Mouse (Mus musculus): ENCODE measurements at regions not wholly inside any gene's neighbourhood (a gene's known extent, or its start where the extent isn't known, plus 50 kb on each side); places are given as distances from the start of the nearest gene placed in this dataset.
"Not testable (repeated sequence)": the region's sequence is repeated elsewhere in the genome, so short reads cannot be mapped to it uniquely, and the experiment has no call there.

DNA sequence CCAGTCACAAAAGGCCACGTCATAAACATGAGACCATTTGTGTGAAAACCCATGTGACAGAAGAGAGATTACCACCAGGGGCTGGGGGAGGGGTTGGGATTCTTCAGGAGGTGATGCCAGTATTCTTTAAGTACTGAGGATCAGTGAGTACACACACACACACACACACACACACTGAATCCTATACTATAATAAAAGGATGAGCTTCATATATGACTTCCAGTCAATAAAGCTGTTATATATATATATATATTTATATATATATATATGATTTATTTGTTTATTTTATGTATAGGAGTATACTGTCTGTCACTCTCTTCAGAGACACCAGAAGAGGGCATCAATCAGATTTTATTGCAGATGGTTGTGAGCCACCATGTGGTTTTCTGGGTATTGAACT lies 98.4 kb downstream of the Gm15319 start:
- not testable (repeated sequence) for ATAC-seq (ENCODE audit: low FRiP score, low TSS enrichment); H3K27me3 ChIP-seq (ENCODE audit: control insufficient read depth, insufficient read depth, low read length); H3K4me1 ChIP-seq (ENCODE audit: control insufficient read depth, insufficient read depth, low read length); H3K4me2 ChIP-seq (ENCODE audit: low read length); H3K9me3 ChIP-seq (ENCODE audit: control insufficient read depth, low read length); H3K9ac ChIP-seq (replicated peaks; ENCODE audit: low read length); H3K4me3 ChIP-seq (replicated peaks; ENCODE audit: low read depth, low read length); H3K27ac ChIP-seq (replicated peaks; ENCODE audit: low read depth, low read length); H3K36me3 ChIP-seq (ENCODE audit: control insufficient read depth, insufficient read depth, low read length); DNase-seq
- 83% methylated on average over 1 of the region's 1 CpGs for WGBS

DNA sequence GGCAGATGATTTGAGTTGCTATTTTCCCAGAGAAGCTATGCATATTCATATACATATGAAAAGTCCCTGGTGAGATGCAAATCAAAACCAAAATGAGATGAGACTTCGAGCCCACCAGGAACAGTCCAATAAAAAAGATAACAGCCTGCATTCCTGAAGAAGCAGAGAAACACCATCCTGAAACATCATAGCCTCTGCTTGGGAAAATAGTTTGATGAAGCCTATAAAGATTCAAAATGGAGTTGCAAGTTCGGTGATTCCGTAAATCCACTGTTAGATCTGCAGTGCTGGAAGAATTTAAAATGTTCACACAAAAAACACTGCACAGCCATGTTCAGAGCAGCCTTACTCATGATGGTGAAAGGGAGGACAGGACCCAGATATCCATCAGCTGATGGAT lies 98.9 kb downstream of the Gm15319 start:
- not testable (repeated sequence) for H3K4me2 ChIP-seq (ENCODE audit: low read length); ATAC-seq (ENCODE audit: low FRiP score, low TSS enrichment); H3K27me3 ChIP-seq (ENCODE audit: control insufficient read depth, insufficient read depth, low read length); H3K36me3 ChIP-seq (ENCODE audit: control insufficient read depth, insufficient read depth, low read length); DNase-seq; H3K27ac ChIP-seq (replicated peaks; ENCODE audit: low read depth, low read length); H3K9ac ChIP-seq (replicated peaks; ENCODE audit: low read length); H3K4me1 ChIP-seq (ENCODE audit: control insufficient read depth, insufficient read depth, low read length); H3K9me3 ChIP-seq (ENCODE audit: control insufficient read depth, low read length); H3K4me3 ChIP-seq (replicated peaks; ENCODE audit: low read depth, low read length)
- WGBS: 86% methylated on average over 3 of the region's 3 CpGs

DNA sequence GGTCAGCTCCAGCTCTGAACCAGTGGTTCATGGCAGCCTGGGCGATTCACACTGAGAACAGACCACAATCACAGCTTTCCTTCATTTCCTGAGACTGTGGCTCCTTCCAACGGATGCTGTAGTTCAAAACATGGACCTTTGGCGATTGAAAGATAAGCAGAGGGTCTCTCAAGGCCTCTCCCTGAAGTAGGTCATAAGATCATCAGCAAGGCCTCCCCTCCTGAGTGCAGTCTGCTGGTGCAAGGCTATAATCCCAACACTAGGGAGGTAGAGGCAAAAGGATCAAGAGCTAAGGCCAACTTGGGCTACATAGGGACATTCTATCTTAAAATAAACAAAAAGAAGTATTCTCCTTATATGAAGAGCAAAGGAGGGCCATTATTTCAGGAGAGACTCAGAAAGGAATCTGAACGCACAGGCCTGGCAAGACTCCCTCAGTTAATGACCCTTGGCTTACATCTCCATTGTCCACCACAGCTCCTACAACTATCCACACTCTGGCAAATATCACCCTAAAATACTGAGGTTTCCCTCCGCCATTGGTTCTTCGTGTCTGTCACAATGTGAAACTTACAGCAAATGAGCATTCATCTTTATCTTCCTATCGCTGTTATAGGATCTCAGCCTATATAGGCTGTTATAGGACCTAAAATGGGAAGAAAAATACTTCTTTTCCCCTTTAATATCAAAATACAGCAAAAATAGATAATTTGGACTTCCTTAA lies 100.0 kb downstream of the Gm15319 start:
- H3K36me3 ChIP-seq (ENCODE audit: control insufficient read depth, insufficient read depth, low read length); ATAC-seq (ENCODE audit: low FRiP score, low TSS enrichment); H3K4me1 ChIP-seq (ENCODE audit: control insufficient read depth, insufficient read depth, low read length); H3K4me2 ChIP-seq (ENCODE audit: low read length); H3K4me3 ChIP-seq (replicated peaks; ENCODE audit: low read depth, low read length); H3K9ac ChIP-seq (replicated peaks; ENCODE audit: low read length); H3K27ac ChIP-seq (replicated peaks; ENCODE audit: low read depth, low read length); H3K9me3 ChIP-seq (ENCODE audit: control insufficient read depth, low read length); DNase-seq; H3K27me3 ChIP-seq (ENCODE audit: control insufficient read depth, insufficient read depth, low read length): not testable (repeated sequence)
- WGBS: 80% methylated on average over 5 of the region's 7 CpGs

DNA sequence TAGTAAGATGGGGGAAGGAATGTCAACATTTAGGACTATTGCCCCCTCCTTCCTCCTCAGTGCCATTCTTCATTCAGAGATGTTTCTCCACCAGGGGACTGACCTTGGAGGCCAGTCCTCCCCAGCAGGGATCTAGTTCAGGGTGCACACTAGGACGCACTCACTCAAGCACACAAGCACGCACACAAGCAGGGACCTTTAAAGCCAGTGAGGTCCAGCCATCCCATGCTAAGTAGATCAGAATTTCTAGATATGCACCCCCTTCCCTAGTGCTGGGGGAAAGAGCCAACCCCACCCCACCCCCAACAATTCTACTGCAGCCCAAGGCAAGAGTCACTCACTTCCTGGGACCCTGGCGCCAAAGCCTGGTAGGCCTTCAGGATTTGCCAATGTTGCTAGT lies 100.8 kb downstream of the Gm15319 start:
- ATAC-seq (ENCODE audit: low FRiP score, low TSS enrichment): peak; percentile 75; the same call in 1 of the 2 replicates
- H3K4me2 ChIP-seq (ENCODE audit: low read length); H3K4me1 ChIP-seq (ENCODE audit: control insufficient read depth, insufficient read depth, low read length); H3K9ac ChIP-seq (replicated peaks; ENCODE audit: low read length); H3K27me3 ChIP-seq (ENCODE audit: control insufficient read depth, insufficient read depth, low read length); H3K9me3 ChIP-seq (ENCODE audit: control insufficient read depth, low read length); H3K4me3 ChIP-seq (replicated peaks; ENCODE audit: low read depth, low read length); H3K36me3 ChIP-seq (ENCODE audit: control insufficient read depth, insufficient read depth, low read length); DNase-seq; H3K27ac ChIP-seq (replicated peaks; ENCODE audit: low read depth, low read length): not testable (repeated sequence)
- no CpG with 5 or more reads among the region's 3 CpGs for WGBS

DNA sequence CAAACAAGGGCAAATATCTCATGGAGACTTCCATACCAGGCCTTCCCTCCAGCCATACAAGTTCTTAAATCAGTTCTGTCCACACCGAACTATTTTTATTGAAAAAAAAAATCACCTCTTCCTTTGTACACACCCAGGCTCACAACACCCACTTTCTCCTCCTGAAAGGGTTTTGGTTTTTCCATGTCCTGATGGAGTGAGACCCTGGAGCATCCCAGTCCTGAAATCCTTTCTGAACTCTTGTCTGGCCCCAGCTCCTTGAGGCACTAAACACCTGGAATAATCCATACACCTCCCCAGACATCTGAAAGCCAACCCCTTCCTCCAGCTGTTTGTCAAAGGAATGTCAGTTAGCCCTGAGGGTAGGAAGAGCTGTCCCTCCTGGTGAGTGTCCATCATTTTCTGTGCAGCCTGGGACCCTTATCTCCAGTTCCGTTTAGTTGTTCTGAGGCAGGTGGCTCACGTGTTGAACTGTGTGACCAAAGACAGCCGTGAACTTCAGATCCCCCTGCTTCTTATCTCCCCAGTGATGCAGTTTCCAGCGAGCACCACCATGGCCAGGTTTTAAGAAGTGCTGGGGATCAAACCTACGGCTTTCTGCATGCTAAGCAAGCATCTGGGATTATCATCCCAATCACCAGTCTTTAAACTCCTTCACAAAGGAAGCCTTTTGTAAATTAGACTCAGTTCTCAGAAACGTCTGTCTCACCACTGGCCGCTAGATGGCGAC lies 101.4 kb downstream of the Gm15319 start:
- WGBS: 59% methylated on average over 6 of the region's 9 CpGs
- not testable (repeated sequence) for H3K4me3 ChIP-seq (replicated peaks; ENCODE audit: low read depth, low read length); H3K9me3 ChIP-seq (ENCODE audit: control insufficient read depth, low read length); H3K4me2 ChIP-seq (ENCODE audit: low read length); H3K27me3 ChIP-seq (ENCODE audit: control insufficient read depth, insufficient read depth, low read length); H3K27ac ChIP-seq (replicated peaks; ENCODE audit: low read depth, low read length); H3K9ac ChIP-seq (replicated peaks; ENCODE audit: low read length); H3K36me3 ChIP-seq (ENCODE audit: control insufficient read depth, insufficient read depth, low read length); DNase-seq; H3K4me1 ChIP-seq (ENCODE audit: control insufficient read depth, insufficient read depth, low read length)
- peak; percentile 71; the same call in 1 of the 2 replicates for ATAC-seq (ENCODE audit: low FRiP score, low TSS enrichment)

DNA sequence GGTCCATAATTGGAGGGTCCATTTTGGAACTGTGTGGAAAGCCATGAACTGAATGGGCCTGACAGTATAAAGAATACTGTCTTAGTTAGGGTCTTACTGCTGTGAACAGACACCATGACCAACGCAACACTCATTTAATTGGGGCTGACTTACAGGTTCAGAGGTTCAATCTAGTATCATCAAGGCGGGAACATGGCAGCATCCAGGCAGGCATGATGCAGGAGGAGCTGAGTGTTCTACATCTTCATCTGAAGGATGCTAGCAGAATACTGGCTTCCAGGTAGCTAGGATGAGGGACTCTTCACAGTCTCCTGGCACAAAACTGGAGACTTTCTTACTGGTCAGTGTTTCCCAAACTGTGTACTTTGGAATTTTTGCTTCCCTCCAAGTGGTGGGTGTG lies 102.0 kb downstream of the Gm15319 start:
- WGBS: no CpG with 5 or more reads among the region's 2 CpGs
- H3K9me3 ChIP-seq (ENCODE audit: control insufficient read depth, low read length); DNase-seq; H3K4me2 ChIP-seq (ENCODE audit: low read length); H3K4me3 ChIP-seq (replicated peaks; ENCODE audit: low read depth, low read length); H3K27ac ChIP-seq (replicated peaks; ENCODE audit: low read depth, low read length); ATAC-seq (ENCODE audit: low FRiP score, low TSS enrichment); H3K4me1 ChIP-seq (ENCODE audit: control insufficient read depth, insufficient read depth, low read length); H3K27me3 ChIP-seq (ENCODE audit: control insufficient read depth, insufficient read depth, low read length); H3K36me3 ChIP-seq (ENCODE audit: control insufficient read depth, insufficient read depth, low read length); H3K9ac ChIP-seq (replicated peaks; ENCODE audit: low read length): not testable (repeated sequence)

DNA sequence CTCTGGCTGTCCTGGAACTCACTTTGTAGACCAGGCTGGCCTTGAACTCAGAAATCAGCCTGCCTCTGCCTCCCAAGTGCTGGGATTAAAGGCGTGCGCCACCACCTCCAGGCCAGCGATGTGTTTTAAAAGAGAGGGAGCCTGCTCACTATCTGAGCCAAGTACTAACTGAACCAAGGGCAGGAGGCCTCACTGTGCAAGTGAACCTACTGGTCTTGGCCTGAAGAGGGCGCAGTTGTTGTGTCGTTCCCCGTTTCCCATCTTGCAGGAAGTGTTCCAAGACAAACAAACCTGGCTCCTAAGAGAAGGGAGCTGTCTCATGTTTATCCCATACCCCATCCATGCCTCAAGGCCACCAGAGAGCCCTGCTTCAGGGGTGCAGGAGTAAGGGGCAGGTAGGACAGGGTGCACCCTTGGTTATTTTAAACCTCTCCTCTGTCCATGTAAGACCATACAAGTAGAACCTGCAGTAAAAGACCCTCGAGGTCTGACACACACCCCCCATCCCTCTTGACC lies 102.8 kb downstream of the Gm15319 start:
- not testable (repeated sequence) for H3K9me3 ChIP-seq (ENCODE audit: control insufficient read depth, low read length); H3K27ac ChIP-seq (replicated peaks; ENCODE audit: low read depth, low read length); H3K27me3 ChIP-seq (ENCODE audit: control insufficient read depth, insufficient read depth, low read length); H3K36me3 ChIP-seq (ENCODE audit: control insufficient read depth, insufficient read depth, low read length); H3K4me1 ChIP-seq (ENCODE audit: control insufficient read depth, insufficient read depth, low read length); DNase-seq; H3K4me2 ChIP-seq (ENCODE audit: low read length); ATAC-seq (ENCODE audit: low FRiP score, low TSS enrichment); H3K9ac ChIP-seq (replicated peaks; ENCODE audit: low read length); H3K4me3 ChIP-seq (replicated peaks; ENCODE audit: low read depth, low read length)
- 83% methylated on average over 3 of the region's 7 CpGs for WGBS

DNA sequence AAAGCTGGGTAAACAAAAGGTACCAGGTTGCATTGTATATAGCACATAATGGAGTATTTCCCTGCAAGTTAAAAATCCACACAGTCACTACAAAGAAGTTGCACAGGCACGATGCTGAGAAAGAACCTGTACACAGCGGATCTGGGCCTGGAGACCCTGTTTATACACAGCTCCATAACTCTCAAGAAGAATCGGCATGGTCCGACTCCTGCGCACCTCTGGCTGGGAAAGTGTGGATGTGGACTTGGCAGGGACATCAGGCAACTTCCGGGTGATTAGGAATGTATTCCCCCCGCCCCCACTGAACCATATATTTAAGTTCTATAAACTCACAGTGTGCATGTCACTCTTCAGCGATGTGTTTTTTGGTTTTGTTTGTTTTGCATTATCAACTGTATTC lies 103.3 kb downstream of the Gm15319 start:
- not testable (repeated sequence) for H3K4me2 ChIP-seq (ENCODE audit: low read length); H3K36me3 ChIP-seq (ENCODE audit: control insufficient read depth, insufficient read depth, low read length); ATAC-seq (ENCODE audit: low FRiP score, low TSS enrichment); H3K27ac ChIP-seq (replicated peaks; ENCODE audit: low read depth, low read length); H3K4me3 ChIP-seq (replicated peaks; ENCODE audit: low read depth, low read length); H3K9ac ChIP-seq (replicated peaks; ENCODE audit: low read length); H3K9me3 ChIP-seq (ENCODE audit: control insufficient read depth, low read length); H3K27me3 ChIP-seq (ENCODE audit: control insufficient read depth, insufficient read depth, low read length); DNase-seq; H3K4me1 ChIP-seq (ENCODE audit: control insufficient read depth, insufficient read depth, low read length)
- 88% methylated on average over 7 of the region's 8 CpGs for WGBS
